Mouse (Mus musculus): ENCODE results near the gene Asxl1. TPM values are rescaled to one million over a fixed set of nuclear protein-coding genes. Genes with fewer than 3 reads are reported as not detected.
A peak's percentile ranks its signal among the peaks of the same experiment; 100 is the strongest.

Asxl1 gene
- polyA plus RNA-seq, 1 experiment from 2014 or later = 26.8 TPM

DNA sequence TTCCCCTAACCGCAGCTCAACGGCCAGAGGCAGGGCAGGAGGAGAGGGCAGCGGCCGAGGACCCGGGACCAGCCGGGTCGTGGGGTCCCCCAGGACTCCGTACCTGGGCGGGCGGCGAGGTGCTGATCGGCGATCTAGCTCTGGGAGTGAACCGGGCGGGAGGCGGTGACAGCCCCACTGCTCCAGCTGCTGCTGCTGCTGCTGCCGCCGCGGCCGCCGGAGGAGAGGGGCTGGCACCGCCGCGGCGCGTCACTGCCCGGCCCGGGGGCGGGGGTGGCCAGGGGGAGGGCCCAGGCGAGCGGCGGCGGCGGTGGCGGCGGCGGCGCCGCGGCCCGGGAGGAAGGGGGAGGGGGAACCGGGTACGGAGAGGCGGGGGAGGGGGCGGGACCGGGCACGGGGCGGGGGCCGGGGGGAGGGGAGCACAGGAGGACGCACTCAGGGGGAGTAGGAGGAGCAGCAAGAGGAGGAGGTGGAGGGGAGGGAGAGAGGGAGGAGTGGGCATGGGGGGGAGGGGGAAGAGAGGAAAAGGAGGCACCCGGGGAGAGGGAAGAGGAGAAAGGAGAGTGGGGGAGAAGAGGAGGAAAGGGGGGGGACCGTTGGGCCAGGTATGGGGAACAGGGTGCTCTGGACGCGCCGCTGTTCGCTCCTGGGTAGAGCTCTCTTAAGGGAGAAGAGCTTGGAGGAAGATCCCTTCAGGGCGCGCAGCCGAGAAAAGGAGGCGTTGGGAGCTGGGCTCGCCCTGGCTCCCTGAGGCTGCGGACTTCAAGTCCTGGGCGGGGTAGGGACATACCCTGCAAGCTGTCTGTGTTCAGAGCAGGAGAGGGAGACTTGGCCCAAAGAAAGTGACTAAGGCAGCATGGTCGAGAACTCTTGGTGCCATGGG lies 98.9 kb downstream of the Asxl1 start:
- no peaks in the 10 kb centered on the region for H3K27me3 ChIP-seq
- peak overlapping the region; percentile 96 for H3K27ac ChIP-seq
- H3K4me1 ChIP-seq (replicated peaks) = peaks cover 37% of the 10 kb centered on the region
- 2% methylated on average over 56 of the region's 64 CpGs for WGBS
- no peaks in the 10 kb centered on the region for H3K36me3 ChIP-seq
- peak overlapping the region; percentile 87 for H3K9ac ChIP-seq (replicated peaks)
- ATAC-seq (ENCODE audit: insufficient number of reproducible peaks, insufficient read depth, low FRiP score, low TSS enrichment, low read depth) = peak; percentile 45
- peak overlapping the region; percentile 91 for H3K4me2 ChIP-seq
- no peaks in the 10 kb centered on the region for H3K9me3 ChIP-seq
- H3K4me3 ChIP-seq (replicated peaks) = peak overlapping the region; percentile 89

DNA sequence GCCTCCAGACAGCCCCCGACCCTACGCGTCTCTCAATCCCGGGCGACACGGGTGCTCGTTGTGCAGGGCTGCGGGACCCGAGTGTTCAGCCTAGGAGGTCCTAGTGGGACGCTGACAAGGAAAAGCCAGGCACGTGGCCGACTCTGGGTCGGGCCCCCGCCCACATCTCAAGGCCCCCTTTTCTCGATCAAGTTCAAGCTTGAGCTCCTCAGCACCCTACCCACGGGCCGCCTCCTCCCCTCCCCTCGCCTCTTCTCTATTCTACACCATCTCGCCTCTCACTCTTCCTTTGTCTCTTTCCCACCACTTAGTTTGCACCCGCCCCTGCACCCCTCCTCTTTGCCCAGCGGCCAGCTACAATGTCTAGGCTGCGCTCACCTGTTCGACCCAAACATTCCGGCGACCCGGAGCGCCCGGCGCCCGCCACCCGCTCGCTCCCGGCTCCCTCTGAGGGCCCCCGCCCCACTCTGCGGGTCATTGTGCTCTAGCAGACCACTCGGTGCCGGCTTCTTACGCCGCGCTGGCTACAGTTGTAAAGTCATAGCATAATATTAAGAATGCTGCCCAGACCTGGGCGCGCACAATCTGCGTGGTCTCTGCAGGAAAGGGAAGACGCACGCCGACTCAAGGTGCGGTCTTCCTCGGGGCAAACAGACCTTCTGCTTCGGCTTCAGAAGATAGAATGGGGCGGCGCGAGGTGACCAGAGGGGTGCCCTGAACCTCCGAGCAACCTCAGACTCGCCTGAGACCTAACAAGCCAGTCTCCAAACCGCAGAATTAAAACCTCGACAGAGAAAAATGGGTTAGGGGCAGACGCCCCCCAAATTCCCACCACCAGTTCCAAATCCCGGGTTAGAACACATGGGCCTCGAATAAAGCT lies 99.7 kb downstream of the Asxl1 start:
- Histone ChIP-seq H3K4me3 (replicated peaks) (peak overlapping the region; percentile 89), H3K4me2 (peak overlapping the region; percentile 91), H3K9me3 (no peaks in the 10 kb centered on the region), H3K9ac (replicated peaks) (peak overlapping the region; percentile 87), H3K36me3 (no peaks in the 10 kb centered on the region), H3K27me3 (no peaks in the 10 kb centered on the region), H3K27ac (peak overlapping the region; percentile 96), H3K4me1 (replicated peaks) (peaks cover 35% of the 10 kb centered on the region)
- WGBS = under 1% methylated on average over 59 of the region's 59 CpGs
- ATAC-seq (ENCODE audit: insufficient number of reproducible peaks, insufficient read depth, low FRiP score, low TSS enrichment, low read depth) = peak; percentile 50

DNA sequence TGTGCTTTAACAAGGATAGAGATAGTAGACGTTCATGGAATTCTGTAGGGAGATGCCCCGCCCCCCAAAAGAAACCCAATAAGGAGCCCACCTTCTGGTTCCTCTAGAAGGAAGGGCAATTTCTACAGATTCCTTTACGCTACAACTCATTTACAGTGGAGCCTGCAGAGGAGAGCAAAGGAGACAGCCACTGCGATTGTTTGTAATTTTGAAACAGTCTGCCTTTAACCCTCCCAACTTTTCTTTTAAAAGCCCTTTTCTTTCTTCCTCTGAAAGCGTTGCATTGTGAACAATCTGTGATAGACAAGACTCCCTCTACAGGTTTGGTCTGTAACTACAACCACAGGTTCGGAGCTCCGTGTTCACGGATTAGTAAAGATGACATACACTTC lies 100.4 kb downstream of the Asxl1 start:
- peak overlapping the region; percentile 89 for H3K4me3 ChIP-seq (replicated peaks)
- peak overlapping the region; percentile 91 for H3K4me2 ChIP-seq
- no peaks in the 10 kb centered on the region for H3K9me3 ChIP-seq
- no peaks in the 10 kb centered on the region for H3K36me3 ChIP-seq
- under 1% methylated on average over 8 of the region's 8 CpGs for WGBS
- no peak for ATAC-seq (ENCODE audit: insufficient number of reproducible peaks, insufficient read depth, low FRiP score, low TSS enrichment, low read depth)
- peak overlapping the region; percentile 87 for H3K9ac ChIP-seq (replicated peaks)
- peaks cover 31% of the 10 kb centered on the region for H3K4me1 ChIP-seq (replicated peaks)
- no peaks in the 10 kb centered on the region for H3K27me3 ChIP-seq
- H3K27ac ChIP-seq = peak overlapping the region; percentile 96

DNA sequence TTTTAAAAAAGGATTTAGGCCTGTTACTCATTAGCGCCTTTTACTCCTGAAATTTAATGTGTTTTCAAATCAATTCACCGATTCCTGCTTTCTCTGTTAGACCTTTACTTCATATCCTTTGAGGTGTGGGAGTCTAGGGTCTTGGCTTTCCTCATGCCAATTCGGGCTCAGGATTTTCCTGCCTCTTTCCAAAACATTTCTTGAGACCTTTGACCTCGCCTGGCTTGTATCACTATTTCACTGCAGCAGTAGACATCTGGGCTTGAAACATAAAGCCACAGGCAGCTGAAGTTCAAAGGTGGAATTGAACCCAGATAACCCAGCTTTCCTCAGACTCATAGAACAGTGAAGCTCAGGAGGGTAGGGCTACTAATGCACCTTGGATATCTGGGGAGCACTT lies 100.8 kb downstream of the Asxl1 start:
- ATAC-seq (ENCODE audit: insufficient number of reproducible peaks, insufficient read depth, low FRiP score, low TSS enrichment, low read depth) = no peak
- Histone ChIP-seq H3K36me3 (no peaks in the 10 kb centered on the region), H3K4me2 (peak overlapping the region; percentile 91; the same call in 1 of the 2 replicates), H3K27me3 (no peaks in the 10 kb centered on the region), H3K27ac (no peak overlapping the region), H3K4me3 (replicated peaks) (no peak overlapping the region), H3K4me1 (replicated peaks) (peaks cover 27% of the 10 kb centered on the region), H3K9me3 (no peaks in the 10 kb centered on the region), H3K9ac (replicated peaks) (no peak overlapping the region)
- WGBS = 5% methylated on average over 4 of the region's 4 CpGs

DNA sequence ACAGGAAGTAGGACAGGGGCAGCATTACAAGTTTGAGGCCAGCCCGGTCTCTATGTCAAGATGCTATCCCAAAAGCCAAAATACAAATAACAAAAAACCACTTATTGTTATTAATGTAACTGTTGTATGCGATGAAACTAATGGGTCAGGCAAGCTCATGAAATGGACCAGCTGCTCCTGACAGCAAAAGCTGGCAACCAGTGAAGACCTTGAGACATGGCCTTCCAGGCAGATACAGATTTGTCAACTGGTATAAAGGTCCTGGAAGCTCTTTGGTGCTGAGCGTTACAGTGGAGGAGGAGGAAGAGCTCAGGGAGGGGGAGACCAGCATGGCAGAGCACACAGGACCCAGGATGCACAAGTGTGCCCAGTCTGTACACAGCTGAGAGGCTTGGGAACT lies 102.1 kb downstream of the Asxl1 start:
- Histone ChIP-seq H3K9me3 (no peaks in the 10 kb centered on the region), H3K4me3 (replicated peaks) (no peak overlapping the region), H3K27me3 (no peaks in the 10 kb centered on the region), H3K9ac (replicated peaks) (no peak overlapping the region), H3K4me1 (replicated peaks) (peaks cover 14% of the 10 kb centered on the region), H3K4me2 (no peak overlapping the region), H3K36me3 (no peaks in the 10 kb centered on the region), H3K27ac (no peak overlapping the region)
- WGBS = 89% methylated on average over 3 of the region's 3 CpGs
- no peak for ATAC-seq (ENCODE audit: insufficient number of reproducible peaks, insufficient read depth, low FRiP score, low TSS enrichment, low read depth)

DNA sequence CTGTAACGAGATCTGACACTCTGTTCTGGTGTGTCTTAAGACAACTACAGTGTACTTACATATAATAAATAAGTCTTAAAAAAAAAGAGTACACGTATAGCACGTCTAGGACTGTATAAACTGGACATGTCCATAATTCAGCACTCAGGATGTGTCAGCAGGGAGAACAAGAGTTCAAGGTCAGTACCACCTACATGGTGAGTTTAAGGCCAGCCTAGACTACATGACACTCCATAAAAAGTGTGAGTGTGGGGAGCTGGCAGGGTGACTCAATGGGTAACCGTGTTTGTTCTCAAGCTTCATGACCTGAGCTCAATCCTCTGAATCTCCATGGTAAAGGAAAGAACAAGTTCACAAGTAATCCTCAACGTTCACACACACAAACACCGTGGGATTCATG lies 102.9 kb downstream of the Asxl1 start:
- ATAC-seq (ENCODE audit: insufficient number of reproducible peaks, insufficient read depth, low FRiP score, low TSS enrichment, low read depth) = no peak
- no peak overlapping the region for H3K4me3 ChIP-seq (replicated peaks)
- H3K4me1 ChIP-seq (replicated peaks) = peaks cover 8% of the 10 kb centered on the region; the same call in 1 of the 2 replicates
- no peak overlapping the region for H3K27ac ChIP-seq
- no peak overlapping the region for H3K4me2 ChIP-seq
- H3K9ac ChIP-seq (replicated peaks) = no peak overlapping the region
- no peaks in the 10 kb centered on the region for H3K36me3 ChIP-seq
- H3K9me3 ChIP-seq = no peaks in the 10 kb centered on the region
- 82% methylated on average over 6 of the region's 6 CpGs for WGBS
- no peaks in the 10 kb centered on the region for H3K27me3 ChIP-seq

Other genes with a start within 250 kb of the Asxl1 start
- gene Hck, start 237.4 kb upstream of the Asxl1 start, polyA plus RNA-seq (2016; fragmentation: Nextera tagmentation; extraction: Ambion mirVana) = 2.9 and 3.9 TPM in 2 replicates
- gene Tm9sf4, start 184.5 kb upstream of the Asxl1 start, polyA plus RNA-seq (2016; fragmentation: Nextera tagmentation; extraction: Ambion mirVana) = 86.3 and 89.5 TPM in 2 replicates
- gene Tspyl3, start 120.4 kb upstream of the Asxl1 start, polyA plus RNA-seq (2016; fragmentation: Nextera tagmentation; extraction: Ambion mirVana) = 10.3 and 11.9 TPM in 2 replicates
- gene Plagl2, start 104.4 kb upstream of the Asxl1 start, polyA plus RNA-seq (2016; fragmentation: Nextera tagmentation; extraction: Ambion mirVana) = 13.3 and 16.6 TPM in 2 replicates
- gene Pofut1, start 104.3 kb upstream of the Asxl1 start, polyA plus RNA-seq (2016; fragmentation: Nextera tagmentation; extraction: Ambion mirVana) = 7.2 and 7.4 TPM in 2 replicates
- gene Kif3b, start 54.4 kb upstream of the Asxl1 start, polyA plus RNA-seq (2016; fragmentation: Nextera tagmentation; extraction: Ambion mirVana) = 7.0 TPM in 2 replicates
- not detected in 2 replicates for gene 4930404H24Rik, start 147.0 kb downstream of the Asxl1 start, polyA plus RNA-seq (2016; fragmentation: Nextera tagmentation; extraction: Ambion mirVana)
- 12.5 and 12.6 TPM in 2 replicates for gene Nol4l, start 184.1 kb downstream of the Asxl1 start, polyA plus RNA-seq (2016; fragmentation: Nextera tagmentation; extraction: Ambion mirVana)

Measured in limb, embryonic 12.5 days (tissue).